Mouse (Mus musculus): ENCODE measurements at regions not wholly inside any gene's neighbourhood (a gene's known extent, or its start where the extent isn't known, plus 50 kb on each side); places are given as distances from the start of the nearest gene placed in this dataset.

DNA sequence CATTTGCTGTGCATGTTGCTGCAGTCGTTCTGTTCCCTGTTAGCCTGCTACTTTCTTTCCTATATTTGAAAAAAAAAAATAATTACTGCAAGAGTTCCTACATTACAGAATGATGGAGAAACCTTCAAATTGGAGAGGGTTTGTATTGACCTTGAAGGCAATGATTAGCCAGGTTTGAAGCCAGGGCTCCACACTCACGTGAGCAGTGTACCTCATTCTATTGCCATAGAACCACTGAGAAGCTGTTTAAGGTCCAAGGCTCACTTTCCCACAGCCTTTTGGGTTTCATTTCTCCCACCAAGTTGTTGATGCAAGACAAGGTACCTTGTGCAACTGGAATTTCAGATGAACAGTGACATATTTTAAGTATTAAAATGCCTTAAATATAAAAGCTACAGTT, 1095.2 kb downstream of the Car8 start:
- DNase-seq (ENCODE audit: extremely low spot score): no peak

DNA sequence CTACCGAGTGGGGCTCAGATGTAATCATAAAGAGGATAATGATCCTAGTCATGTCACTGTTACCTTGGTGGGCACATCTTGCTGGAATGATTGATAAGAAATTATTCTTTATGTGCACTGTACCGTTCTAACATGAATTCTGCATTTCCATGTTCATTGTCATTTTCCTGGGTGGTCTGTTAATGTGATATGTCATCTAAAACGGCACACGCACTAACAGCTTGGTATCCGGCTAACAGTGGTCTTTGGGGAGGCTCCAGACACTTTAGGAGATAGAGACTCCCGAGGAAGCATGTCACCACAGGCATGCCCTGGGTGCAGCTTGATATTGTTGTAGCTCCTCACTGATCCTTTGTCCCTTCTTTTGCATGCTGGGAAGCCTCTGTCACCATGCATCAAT, 1096.1 kb downstream of the Car8 start:
- DNase-seq (ENCODE audit: extremely low spot score): no peak

DNA sequence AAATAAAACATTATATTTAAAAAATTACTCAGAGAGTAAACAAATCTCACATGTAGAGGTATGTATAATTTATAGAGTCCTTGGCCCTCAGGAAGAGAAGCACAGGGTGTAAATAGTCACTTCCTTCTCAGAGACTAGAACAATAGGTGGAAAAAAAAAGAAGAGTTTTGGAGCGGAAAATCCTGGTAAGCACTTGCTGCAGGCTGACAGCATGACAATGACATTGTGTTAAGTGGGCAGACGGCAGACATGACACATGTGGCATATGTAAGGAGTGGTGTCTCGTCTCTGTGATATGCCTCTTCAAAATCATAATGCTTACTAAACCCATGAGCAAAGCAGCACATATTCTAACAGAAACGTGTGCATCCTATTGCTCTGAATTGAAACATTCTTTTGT, 1126.7 kb downstream of the Car8 start:
- DNase-seq (ENCODE audit: extremely low spot score): no peak

DNA sequence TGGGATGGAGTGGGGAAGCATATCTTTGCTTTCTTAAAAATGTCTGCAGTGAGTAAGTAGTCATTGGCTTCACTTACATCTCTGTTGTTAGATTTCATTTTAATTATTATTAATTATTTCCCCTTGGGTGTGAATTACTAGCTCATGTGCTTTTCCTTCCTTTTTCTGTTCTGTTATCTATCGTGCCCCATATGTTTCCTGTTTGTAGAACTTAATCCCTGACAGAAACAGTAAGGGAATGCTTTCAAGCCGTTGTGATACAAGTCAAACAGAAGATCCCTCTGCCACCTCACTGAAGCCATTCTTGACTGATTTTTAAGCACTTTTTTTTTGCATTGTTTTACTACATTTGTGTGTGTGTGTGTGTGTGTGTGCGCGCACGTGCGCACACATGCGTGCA, 1145.9 kb downstream of the Car8 start:
- no peak for DNase-seq (ENCODE audit: extremely low spot score)

DNA sequence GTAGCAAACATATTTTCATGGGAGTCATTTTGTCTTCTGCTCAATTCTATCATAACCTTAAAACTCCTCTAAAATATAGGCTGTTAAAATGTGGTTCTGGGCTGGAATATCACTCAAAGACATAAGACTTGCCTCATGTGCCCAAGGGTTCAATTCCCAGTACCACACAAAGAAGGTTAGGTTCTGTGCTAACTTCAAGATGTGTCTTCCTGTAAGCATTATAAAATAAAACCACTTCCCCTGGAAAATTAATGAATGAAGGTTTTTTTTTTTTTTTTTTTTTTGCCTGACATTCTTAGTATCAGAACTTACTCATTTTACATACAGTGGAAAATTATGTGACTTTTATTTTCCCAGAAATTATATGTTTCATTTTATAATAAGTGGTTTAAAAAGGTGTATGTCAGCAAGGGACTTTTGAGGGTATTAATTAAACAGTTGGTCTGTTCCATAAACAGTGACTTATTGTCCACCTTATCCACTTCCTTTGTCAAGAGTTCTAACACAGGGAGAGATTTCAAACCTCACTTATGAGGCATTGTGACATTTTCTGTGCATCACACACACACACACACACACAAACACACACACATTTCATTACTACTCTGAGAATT, 1147.5 kb downstream of the Car8 start:
- no peak for DNase-seq (ENCODE audit: extremely low spot score)

Measured in embryo, embryonic 9.5 days (tissue).